Mouse (Mus musculus) bone marrow macrophage, adult 2 months (primary cell): Measurements from ENCODE around the gene Qsox1.

Experiments used
- CTCF ChIP-seq: IDR thresholded peaks from 2 replicates; pipeline ENCODE4 v1.5.1; 2012; ENCODE audit warnings: low read depth, mild to moderate bottlenecking, low read length, moderate library complexity
- POLR2A ChIP-seq: IDR thresholded peaks from 2 replicates; pipeline ENCODE4 v1.6.1; 2012; ENCODE audit warnings: mild to moderate bottlenecking, low read depth, low read length, borderline replicate concordance

- TF ChIP-seq POLR2A (no peak), CTCF (no peak)
These were observed 23.0 kb upstream of the Qsox1 start for GRCm38 (mm10) chr1:155835667-155836066.
